Mouse (Mus musculus) right cerebral cortex, adult 18-20 months (tissue): Measurements from ENCODE around the gene Ankdd1a.
A peak's percentile ranks its signal among the peaks of the same experiment; 100 is the strongest.

Experiments used
- DNase-seq: peaks from one replicate; pipeline ENCODE4 v3.0.0; 2022; ENCODE audit warnings: mixed read lengths

The Ankdd1a gene

DNA sequence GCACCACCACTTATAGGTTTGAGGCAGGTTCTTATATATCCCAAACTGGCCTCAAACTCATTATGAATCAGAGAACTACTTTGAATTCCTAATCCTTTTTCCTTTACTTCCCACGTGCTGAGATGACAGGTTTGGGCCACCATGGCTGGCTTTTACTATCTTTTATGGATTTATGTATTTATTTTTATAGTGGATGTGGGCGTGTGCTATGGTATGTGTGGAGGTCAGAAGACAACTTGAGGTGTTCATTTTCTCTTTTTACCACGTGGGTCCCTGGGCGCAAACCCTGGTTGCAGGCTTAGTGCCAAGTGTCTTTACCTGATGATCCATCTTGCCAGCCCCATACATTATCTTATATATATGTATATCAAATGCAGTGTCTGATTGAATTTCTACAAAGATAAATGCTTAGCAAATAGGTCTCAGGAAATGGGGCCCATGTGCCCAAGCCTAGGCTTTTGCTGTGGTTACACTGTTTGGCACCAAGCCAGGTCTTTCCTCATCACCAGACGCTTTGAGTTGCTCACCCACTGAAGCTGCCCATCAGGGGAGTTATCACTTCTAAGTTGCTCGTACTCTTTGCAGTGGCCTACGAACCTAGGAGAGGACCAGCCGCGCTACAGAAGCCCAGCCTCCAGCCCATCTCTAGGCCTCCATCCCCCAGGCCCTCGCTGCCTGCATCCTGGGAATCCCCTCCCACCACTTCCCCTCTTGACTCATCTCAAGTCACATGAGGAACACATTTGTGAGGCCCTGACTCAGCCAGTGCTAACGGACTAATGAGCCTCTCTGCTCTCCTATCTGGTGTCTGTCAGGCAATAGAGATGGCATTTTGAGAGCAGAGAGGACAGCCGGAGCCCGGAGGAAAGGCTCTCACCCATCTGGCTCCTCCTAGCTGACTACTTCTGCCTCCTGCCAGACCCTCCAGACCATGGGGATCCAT is 21.4 kb upstream of the Ankdd1a start:
- peak; percentile 34 for DNase-seq

DNA sequence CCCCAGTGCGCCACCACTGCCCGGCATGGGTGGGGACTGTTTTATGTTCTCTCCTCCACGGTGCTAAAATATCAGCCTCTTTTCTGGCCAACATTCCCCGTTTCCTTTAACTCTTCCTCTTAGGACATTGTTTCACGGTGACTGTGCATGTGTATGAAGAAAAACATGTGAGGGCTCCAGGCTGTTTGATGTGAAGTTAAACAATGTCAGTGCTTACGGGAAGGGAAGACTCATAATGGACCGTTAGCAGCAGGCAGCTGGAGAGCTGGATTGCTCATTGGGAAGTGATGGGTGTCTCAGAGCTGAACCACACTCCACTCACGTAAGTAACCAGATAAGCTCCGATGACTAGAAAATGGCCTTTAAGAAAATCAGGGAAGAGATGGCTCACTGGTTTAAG is 19.7 kb upstream of the Ankdd1a start:
- DNase-seq: no peak

DNA sequence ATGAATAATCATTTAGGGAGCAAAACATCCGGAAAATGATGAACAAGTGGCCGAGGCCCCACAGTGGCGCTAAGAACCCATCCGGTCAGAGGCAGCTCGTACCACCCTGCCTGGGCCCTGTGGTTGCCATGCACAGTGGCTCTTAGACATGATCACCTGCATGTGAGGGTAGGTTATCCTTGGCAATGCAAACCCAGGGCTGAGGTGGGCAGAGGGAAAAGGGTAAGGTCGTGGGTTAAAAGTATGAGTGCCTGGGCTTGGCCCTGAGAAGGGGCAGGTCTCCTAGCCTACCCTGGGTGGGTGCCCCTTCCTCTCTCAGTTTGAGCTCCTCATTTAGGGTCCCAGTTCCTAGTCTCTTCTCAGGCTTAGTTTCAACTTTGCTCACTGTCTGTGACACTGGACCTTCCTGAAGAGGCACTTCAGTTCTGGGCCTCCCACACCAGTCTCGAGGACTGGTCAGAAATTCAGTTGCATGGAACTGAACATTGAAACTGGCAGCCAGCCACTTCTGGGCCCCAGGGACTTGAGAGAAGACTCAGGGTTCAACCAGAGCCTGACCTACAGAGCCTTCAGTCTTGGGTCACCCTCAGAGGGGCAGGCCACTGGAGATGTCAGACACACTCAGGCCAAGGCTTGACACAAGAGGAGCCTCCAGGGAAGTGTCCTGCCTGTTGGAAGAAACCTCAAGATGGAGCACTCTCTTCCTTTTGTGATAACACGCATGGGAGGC is 18.1 kb upstream of the Ankdd1a start:
- DNase-seq: no peak

DNA sequence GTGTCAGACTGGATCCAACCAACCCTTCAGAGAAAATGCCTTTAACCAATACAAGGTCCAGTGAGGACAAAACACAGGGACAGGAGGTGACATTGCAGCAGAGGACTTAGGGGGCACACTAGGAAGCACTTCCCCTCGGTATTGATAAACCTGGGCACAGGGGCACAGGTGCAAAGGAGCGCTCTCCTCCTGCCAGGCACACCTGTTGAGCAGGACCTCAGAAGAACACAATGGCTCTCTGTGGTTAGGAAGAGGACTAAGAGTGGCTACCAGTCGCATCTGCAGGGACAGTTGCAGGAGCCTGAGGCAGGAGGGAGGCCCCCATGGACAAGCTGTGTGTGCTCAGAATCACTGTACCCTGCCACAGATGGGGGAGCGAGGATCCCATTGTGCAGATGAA is 16.5 kb upstream of the Ankdd1a start:
- DNase-seq: no peak

DNA sequence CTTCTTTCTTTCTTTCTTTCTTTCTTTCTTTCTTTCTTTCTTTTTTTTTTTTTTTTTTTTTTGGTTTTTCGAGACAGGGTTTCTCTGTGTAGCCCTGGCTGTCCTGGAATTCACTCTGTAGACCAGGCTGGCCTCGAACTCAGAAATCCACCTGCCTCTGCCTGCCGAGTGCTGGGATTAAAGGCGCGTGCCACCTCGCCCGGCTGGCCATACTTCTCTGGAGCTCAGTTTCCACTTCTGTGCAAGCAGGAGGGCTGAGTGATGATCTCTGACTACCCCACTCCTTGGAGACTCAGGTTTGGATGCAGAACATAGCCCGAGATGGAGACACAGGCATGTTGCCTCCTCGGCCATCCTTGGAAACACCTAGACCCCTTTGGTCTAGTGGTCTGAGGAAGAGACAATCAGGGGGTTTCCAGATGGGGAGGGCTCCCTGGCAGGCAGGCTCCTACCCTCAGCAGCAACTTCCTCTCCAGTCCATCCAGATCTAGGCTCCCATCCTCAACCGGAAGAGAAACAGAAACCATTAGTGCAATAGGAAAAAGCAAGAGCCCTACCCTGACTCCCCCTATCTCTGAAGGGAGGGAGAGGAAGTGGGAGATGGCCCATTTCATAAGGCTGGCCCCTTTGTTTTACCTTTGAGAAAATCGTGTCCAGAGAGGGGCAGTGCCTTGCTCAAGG is 15.9 kb upstream of the Ankdd1a start:
- DNase-seq: no peak

DNA sequence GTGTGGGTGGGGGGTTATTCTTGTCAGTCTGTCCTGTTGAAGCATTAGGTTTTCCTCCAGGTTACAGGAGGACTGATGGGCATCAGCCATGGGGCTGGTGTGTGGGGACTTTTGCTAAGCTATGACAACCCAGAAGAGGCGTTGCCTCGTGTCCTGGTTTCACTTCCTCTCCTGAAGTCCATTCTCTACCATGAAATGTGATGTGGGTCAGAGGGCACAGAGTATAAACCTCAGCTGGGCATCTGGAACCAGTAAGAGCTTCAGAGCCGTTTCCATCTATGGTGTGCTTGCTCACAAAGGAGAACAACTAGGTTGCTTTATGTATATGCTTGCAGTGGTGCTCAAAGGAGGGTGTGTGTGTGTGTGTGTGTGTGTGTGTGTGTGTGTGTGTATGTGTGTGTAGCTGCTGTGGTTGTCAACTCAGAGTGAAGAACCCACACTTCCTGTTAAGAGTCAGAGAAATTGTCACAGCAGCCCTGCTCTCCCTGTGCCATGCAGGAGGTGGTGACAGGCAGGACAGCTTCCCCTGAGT is 15.3 kb upstream of the Ankdd1a start:
- no peak for DNase-seq

DNA sequence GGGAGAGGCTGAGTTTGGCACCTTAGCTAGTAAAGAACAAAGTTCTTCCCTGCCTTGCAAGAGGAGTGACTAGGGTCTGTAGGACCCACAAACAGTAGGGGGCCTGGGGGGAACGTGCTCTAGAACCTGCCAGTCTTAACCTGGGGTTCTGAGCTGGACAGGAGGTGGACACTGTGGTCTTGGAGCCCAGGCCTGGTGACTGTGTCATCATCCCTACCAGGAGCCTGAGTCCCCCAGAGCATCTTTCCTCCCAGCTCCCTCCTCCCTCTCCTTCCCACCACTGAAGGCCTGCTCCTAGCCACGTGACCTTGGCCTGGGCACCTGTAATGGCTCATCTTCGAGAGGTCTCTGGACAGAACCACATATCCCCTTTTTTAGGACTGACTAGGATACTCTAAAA is 14.1 kb upstream of the Ankdd1a start:
- DNase-seq: no peak

DNA sequence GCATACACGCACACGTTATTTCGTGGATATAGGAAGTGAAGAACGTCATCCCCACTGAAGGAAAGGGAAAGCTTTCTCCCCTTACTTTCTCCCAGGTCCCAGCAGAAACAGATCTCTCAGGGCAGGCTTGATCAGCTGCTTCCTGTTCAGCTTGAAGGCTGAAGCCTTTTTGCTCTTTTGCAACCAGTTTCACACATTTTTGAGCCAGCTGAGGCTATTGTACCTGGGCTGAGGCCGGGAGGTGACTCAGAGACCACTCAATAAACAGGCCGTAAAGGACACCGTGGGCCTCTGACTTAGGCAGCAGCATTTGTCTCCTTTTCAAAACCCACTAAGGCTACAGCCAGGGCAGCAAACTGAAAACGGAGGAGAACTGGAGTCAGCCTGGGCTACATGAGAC is 13.0 kb upstream of the Ankdd1a start:
- no peak for DNase-seq

DNA sequence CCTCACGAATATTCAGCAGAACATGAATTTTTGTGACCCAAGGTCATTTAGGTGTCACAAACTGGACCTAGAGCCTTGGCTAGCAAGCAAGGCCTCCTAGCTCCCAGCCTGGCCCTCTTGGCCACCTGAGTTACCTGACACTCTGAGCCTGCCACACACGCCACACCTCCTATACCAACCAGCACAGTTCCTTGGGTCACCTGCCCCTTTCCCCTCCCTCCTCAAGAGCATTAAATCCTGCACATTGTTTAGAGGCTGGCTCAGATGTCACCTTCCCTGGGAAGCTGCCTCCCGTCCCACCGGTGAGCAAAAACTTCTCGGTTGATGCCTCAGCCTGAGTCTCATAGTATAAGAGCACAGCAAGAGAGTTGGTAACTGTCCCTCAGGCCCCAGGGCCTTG is 11.3 kb upstream of the Ankdd1a start:
- DNase-seq: no peak

DNA sequence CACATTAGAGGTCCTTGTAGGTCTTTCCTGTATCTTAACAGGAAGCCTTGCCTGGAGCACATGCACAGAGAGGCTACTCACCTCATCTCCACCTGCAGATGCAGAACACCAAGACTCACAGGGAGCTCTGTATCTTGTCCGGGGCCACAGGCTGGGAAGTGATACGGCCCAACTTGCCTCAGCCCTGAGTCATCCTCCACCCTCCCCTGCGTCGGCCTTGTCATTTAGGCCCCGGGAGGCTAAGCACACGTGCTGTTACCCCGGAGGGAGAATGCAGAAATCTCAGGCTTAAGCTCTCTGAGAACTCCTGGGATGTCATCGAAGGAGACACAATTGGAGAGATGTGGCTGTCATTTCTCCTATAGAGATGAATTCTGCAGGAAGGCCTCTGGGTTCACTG is 9.7 kb upstream of the Ankdd1a start:
- DNase-seq: no peak

DNA sequence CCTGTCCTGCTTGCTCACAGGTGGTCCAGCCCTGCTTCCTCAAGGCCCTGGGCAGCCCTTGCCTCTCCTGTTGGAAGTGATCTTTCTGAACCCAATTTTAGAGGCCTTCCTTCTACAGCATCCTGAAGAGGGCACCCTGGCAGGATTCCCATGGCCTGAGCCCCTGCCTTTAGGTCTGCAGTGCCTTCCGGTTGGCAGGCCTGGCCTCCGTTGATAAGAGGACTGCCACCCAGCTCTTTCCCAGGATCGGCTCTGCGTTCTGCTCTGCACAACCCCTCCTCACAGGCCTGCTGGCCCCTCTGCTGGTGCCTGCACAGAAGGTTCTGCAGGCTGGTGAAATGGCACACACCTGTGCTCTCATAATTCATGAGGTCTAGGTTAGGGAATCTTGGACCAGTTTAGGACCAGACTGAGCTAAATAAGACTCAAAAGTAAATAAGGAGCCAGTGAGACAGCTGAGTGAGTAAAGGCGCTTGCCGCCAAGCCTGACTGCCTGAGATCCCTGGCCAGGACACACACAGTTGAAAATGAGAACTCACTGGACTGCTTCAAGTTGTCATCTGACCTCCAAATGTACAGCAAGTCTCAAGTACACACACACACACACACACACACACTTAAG is 8.5 kb upstream of the Ankdd1a start:
- no peak for DNase-seq

DNA sequence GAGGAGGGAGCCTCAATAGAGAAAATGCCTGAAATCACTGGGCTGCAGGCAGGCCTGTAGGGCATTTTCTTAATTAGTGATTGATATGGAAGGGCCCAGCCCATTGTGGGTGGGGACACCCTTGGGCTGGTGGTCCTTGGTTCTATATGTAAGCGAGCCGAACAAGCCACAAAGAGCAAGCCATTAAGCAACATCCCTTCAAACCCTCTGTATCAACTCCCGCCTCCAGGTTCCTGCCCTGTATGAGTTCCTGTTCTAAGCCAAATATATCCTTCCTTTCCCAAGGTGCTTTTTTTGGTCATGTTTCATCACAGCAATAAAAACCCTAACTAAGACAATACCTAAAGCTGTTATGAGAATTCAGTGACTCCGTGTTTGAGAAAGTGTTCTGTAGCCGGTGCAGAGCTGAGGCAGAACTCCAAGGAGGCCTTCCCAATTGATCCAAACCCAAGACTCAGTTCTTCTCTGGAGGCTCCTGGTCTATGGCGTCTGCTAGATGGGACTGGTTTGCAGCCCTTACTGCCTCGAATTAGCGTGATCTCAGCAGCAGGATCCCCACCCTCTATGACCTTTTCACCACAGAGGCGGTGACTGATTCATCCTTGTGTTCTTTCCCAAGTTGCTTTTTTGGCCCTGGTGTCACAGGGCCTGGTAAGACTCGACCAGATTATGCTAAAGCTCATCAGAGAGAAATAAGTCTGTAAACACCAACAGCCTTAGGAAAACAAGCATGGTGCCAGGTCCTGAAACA is 5.6 kb upstream of the Ankdd1a start:
- no peak for DNase-seq

DNA sequence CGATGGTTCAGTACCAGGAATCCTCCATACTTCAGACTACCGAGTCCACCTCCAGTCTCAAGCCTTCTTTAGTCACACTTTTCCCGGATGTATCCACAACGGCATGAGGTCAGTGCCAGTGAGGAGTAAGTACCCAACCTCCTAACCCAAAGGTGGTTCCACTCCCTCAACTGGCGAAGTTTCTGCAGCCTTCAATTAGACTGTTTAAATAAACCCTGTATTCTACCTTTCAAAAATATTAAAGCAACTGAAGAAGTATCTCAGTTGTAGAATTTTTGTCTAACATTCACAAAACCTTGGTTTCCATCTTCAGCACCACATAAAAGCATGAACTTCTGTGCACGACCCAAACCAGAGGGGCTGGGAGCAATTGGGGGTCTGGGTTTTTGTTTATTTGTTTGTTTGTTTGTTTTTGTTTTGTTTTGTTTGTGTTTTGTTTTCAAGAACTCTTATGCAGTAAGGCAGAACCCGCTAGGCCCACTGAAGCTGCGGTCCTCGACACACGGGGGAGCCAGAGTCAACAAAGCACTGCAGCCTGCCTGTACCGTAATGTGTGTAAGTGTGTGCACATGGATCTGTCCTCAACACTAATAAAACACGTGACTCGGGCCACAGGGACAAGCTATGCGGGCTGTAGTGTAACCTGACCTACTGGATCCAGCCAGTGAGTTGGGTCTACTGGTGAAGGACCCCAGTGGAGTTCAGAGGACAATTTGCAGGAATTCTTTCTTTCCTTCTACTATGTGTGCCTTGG is 3.8 kb upstream of the Ankdd1a start:
- DNase-seq: peak; percentile 73

DNA sequence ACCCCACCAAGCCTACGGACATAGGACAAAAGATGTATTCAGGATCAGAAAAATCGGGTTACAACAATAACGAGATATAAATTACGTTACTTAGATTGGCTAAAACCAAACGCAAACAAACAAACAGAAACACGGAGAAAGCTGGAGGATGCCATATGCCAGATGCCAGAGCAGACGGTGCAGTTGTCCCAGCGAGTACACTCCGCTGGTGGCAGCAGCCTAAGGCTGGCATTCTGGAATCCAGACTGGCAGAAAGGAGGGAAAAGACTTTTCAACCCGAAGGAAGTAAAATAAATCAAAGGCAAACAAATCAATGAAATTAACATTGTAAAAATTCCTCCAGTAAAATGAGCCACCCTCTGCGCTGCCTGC is 498 bp upstream of the Ankdd1a start:
- peak; percentile 29 for DNase-seq

DNA sequence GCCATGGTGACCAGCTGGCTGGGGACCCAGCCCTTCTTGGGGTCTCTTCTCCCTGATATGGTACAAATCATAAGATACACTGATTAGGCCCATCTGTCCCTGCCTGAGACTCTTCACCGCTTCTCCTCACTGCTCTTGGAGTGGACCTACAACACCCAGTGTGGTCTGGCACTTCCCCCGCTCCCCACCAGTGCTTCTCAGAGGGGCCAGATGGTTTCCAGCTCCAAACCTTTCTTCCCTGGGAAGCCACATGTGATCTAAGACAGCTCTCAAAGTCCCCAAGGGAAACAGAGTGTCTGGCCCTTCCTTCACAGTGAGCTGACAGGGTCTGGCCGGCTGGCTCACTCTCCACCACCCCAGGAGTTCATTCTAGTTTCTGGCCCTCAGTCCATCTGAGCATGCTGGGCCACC is 5.1 kb downstream of the Ankdd1a start:
- DNase-seq: no peak

DNA sequence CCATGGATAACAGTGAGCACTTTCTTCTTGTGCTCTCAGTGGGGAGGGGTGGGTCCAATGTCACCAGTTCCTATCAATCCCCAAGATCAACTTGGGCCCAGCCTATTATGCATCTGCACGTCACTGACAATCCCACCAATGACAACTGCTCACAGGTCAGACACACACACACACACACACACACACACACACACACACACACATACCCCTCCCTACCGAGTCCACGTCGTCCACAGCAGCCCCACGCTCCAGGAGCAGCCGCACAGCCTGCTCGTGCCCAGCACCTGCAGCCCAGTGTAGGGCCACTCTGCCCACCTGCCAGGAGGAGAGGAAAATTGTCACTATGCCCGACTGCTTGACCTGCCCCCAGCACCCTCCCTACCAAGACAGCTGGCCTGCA is 5.6 kb downstream of the Ankdd1a start:
- no peak for DNase-seq

DNA sequence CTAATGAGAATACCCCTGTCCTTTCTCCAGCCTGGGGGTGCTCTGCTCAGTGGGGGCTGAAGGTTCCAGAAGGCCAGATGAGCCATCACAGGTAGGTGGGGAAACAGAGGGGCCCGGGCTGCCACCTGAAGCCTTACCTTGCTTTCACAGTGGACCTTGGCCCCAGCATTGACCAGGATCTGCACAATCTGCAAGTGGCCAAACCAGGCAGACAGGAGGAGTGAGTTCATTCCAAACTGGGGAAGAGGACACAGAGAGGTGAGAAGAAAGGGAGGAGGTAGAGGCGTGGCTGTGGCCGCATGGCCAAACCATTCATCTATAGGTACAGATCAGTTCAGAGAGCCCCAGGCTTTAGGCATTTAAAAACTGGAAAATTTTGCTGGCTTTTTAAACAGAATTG is 7.5 kb downstream of the Ankdd1a start:
- no peak for DNase-seq

DNA sequence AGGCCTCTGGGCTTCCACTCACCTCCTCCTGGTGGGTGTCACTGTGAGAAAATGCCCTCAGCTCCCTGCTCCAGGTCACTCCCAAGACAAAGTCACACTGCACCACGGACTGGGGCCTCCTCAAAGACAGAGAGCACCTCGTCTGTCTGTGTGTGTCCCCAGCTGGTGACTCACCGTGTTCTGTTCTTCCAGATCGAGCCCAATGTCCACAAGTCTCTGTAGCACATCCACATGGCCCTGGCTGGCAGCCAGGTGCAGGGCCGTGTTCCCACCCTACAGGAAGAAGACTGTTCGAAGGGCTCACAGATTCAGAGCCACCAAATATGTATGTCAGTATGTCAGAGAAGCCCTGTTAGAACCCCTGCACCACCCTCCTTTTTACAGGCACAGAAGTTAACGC is 11.5 kb downstream of the Ankdd1a start:
- DNase-seq: no peak

DNA sequence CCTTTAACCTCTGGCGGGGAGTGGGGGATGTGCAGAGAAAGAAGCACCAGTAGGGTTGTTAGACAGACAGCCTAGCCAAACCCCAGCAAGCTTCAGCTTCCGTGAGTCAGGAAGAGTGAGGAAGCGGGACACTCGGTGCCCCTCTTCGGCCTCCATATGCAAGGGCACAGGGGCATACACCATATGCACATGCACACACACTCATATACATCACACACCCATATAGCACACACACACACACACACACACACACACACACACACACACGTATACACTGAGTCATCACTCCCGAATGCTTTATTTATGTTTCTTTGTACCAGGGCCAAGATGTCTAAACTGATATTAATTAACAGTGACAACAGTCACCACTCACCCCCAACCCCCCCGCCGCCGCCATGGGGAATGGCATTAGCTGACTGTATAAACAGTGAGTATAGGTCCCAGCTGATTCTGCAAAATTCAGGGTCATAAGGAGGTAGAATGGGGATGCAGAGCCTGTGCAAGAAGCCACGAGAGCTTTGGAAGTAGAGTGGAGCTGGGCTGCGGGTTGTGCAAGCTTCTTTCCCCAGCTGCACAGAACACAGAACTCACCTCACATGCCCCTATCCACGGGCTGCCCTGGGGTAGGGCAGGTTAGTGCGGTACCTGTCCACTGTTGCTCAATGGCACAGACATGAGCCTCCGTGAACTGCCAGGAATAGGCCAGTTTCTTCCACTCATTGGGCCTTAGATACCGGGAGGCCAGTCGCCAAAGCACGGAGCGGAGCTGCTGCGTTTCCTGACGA is 17.1 kb downstream of the Ankdd1a start:
- no peak for DNase-seq

DNA sequence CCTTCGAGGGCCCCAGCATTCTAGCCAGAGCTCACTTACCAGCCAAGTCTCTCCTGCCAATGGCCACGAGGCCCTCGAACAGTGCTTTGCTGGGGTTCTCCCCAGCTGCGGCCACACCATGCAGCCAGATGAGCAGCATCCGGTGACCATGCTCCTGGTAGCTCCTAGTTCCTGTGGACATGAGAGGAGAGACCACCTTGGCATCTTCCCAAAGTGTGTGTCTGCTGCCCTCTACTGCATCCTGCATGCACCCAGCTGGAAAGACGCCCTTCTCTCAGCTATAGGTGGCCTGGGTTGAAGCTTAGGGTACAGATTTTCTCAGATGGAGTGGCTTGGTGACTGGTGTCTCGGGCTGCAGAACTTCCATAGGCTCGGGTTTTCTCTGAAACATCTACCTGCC is 17.8 kb downstream of the Ankdd1a start:
- DNase-seq: no peak

DNA sequence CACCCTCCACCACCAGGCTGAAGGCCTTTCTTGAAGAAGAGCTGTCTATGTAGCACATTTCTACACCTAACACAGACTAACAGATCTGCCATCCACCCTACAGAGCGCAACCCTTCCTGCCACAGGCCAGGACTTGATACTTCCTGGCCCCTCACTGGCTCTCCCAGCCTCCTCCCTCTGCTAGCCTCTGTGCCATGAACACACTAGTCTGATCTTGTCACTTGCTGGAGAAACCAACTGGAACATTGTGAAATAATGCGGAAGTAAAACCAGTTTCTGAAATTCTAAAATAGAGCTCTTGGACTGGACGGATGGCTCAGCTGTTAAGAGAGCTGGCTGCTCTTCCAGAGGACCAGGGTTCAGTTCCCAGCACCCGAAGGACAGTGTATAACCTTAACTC is 27.1 kb downstream of the Ankdd1a start:
- no peak for DNase-seq
